Mouse (Mus musculus) T-helper 2 cell (primary cell): ENCODE results near the gene Stra6l.

ENCODE experiments used
- in situ Hi-C: fragments of 300-600 bp; cut with MboI, MseI; formaldehyde crosslinking; loops from one replicate; pipeline ENCODE4 v1.15.1; 2025; ENCODE audit warnings: high pct_unique_total_duplicates

Gene Stra6l

GRCm38 (mm10) chr4:45833461-45833860 lies 15.0 kb upstream of the Stra6l start:
- in situ Hi-C loops = no loop called here

- in situ Hi-C loops = no loop called here
Observed at GRCm38 (mm10) chr4:45844355-45844754, 4.1 kb upstream of the Stra6l start.

GRCm38 (mm10) chr4:45846263-45846662 lies 2.2 kb upstream of the Stra6l start:
- in situ Hi-C loops = loop anchor here (5.0 kb wide), 1 partner anchor 54 kb away; no protein-coding TSS in a partner anchor

- in situ Hi-C loops = loop anchor here (5.0 kb wide), 1 partner anchor 56 kb away; no protein-coding TSS in a partner anchor
Observed at GRCm38 (mm10) chr4:45848825-45849156, 327 bp downstream of the Stra6l start.

GRCm38 (mm10) chr4:45849419-45849818 lies 955 bp downstream of the Stra6l start:
- in situ Hi-C loops = loop anchor here (5.0 kb wide), 1 partner anchor 57 kb away; no protein-coding TSS in a partner anchor

GRCm38 (mm10) chr4:45851640-45852051 lies 3.2 kb downstream of the Stra6l start:
- in situ Hi-C loops = no loop called here

- in situ Hi-C loops = no loop called here
Observed at GRCm38 (mm10) chr4:45853496-45854246, 5.2 kb downstream of the Stra6l start.

GRCm38 (mm10) chr4:45855803-45856424 lies 7.5 kb downstream of the Stra6l start:
- in situ Hi-C loops = no loop called here

GRCm38 (mm10) chr4:45861160-45861559 lies 12.7 kb downstream of the Stra6l start:
- in situ Hi-C loops = no loop called here

GRCm38 (mm10) chr4:45867416-45867815 lies 19.0 kb downstream of the Stra6l start:
- in situ Hi-C loops = no loop called here

- in situ Hi-C loops = no loop called here
Observed at GRCm38 (mm10) chr4:45869021-45869815, 20.8 kb downstream of the Stra6l start.

- in situ Hi-C loops = no loop called here
Observed at GRCm38 (mm10) chr4:45872147-45872546, 23.7 kb downstream of the Stra6l start.

- in situ Hi-C loops = no loop called here
Observed at GRCm38 (mm10) chr4:45878929-45879328, 30.5 kb downstream of the Stra6l start.

GRCm38 (mm10) chr4:45882521-45882920 lies 34.1 kb downstream of the Stra6l start:
- in situ Hi-C loops = no loop called here

- in situ Hi-C loops = no loop called here
Observed at GRCm38 (mm10) chr4:45883250-45883649, 34.8 kb downstream of the Stra6l start.

- in situ Hi-C loops = no loop called here
Observed at GRCm38 (mm10) chr4:45889487-45889886, 41.0 kb downstream of the Stra6l start.

GRCm38 (mm10) chr4:45890066-45890761 lies 41.8 kb downstream of the Stra6l start, which contains the start of gene Ccdc180:
TSS of gene Ccdc180 (plus strand) at chr4:45890303.
- in situ Hi-C loops = no loop called here

GRCm38 (mm10) chr4:45896425-45897081 lies 48.1 kb downstream of the Stra6l start:
- in situ Hi-C loops = no loop called here

GRCm38 (mm10) chr4:45898413-45898812 lies 49.9 kb downstream of the Stra6l start:
- in situ Hi-C loops = no loop called here

- in situ Hi-C loops = no loop called here
Observed at GRCm38 (mm10) chr4:45909256-45909655, 60.8 kb downstream of the Stra6l start.

- in situ Hi-C loops = no loop called here
Observed at GRCm38 (mm10) chr4:45909924-45910323, 61.5 kb downstream of the Stra6l start.
